24 mouse cellular contexts compared by ENCODE assay signal in the genomic region with DNA sequence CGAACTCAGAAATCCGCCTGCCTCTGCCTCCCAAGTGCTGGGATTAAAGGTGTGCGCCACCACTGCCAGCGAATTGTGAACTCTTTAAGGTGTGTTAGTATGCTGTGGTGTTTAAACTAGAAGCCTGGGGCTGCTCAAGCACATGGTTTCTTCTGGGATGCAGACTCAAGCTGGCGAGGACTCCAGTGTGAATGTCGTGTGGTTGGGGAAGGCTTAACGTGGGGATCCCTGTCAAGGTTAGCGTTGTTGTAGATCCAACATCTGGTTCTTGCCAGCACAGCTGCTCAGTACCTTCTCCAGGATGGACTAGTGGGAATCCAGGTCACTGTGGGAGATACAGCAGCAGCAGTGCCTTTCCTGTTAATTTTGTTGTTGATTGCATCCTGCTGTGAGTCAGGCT. TPM values are rescaled to one million over a fixed set of nuclear protein-coding genes. Genes with fewer than 3 reads are reported as not detected.
DNase-seq lines count a peak whose midpoint lies in the region.
"Had no signal": no experiment of that assay in that cellular context is flagged by ENCODE, and none has a peak within 500 bp of the region (broad histone marks: within the 10 kb centered on the region; RNA-seq: fewer than 3 reads in every experiment).

No protein-coding gene starts in this region.

- no peaks in the 10 kb centered on the region for H3K9me3 ChIP-seq in heart, embryonic 10.5 days
- H3K9me3 ChIP-seq: G1E had no signal

- DNase-seq in heart, adult 11 months = peak; percentile 51
- no peak for DNase-seq in heart, adult 9 months (ENCODE audit: low spot score in 2 of 2)
- DNase-seq in heart, embryonic 10.5 days (ENCODE audit: low spot score) = peak; percentile 63
- no peak for DNase-seq in heart, postnatal 10 days
- peak; percentile 22 for DNase-seq in R1 (ENCODE audit: low read depth, low spot score)
- no peak for DNase-seq in urinary bladder, postnatal 25 days (ENCODE audit: low spot score)
- DNase-seq: adrenal gland, adult 2 months; adrenal gland, adult 8-10 months; adrenal gland, postnatal 10 days; adrenal gland, postnatal 14 days; adrenal gland, postnatal 25 days; adrenal gland, postnatal 36 days; B cell, adult 2 months; cerebellum, adult 11 months; cerebellum, adult 11-12 months; cerebellum, adult 18-20 months; cerebellum, adult 2 months had no signal

- peaks cover 15% of the 10 kb centered on the region for H3K36me3 ChIP-seq in heart, embryonic 10.5 days
- H3K36me3 ChIP-seq: G1E had no signal

- 83% methylated on average over 8 of the region's 8 CpGs for WGBS in heart, embryonic 10.5 days

- no peak overlapping the region for H3K27ac ChIP-seq in heart, embryonic 10.5 days

- no peaks in the 10 kb centered on the region for H3K27me3 ChIP-seq in heart, embryonic 10.5 days (ENCODE audit: insufficient read depth, poor library complexity, severe bottlenecking)
- H3K27me3 ChIP-seq: CH12.LX had no signal

- no peak overlapping the region for H3K4me3 ChIP-seq in heart, embryonic 10.5 days

- intact Hi-C loops in heart, postnatal 10 days (cut with DNase I) = no loop called here

- H3K4me1 ChIP-seq in heart, embryonic 10.5 days = no peaks in the 10 kb centered on the region; the same call in 1 of the 2 replicates

RNA-seq across cellular contexts. Expression of gene B3galt5, which starts 3.6 kb away (rescaled TPM):
- 0.04 TPM in 1 of 2 replicates, not detected in the other for polyA plus RNA-seq in heart, embryonic 10.5 days (2016; fragmentation: Nextera tagmentation; extraction: Ambion mirVana)
- not detected for total RNA-seq in heart, postnatal 10 days (2021)
- total RNA-seq: adrenal gland, postnatal 14 days; ES-E14; MEL had no signal
- polyA plus RNA-seq: G1E, Patski had no signal

RNA-seq across cellular contexts. Expression of gene Sh3bgr, which starts 31.7 kb away (rescaled TPM):
- 465 and 713 TPM in 2 replicates for polyA plus RNA-seq in heart, embryonic 10.5 days (2016; fragmentation: Nextera tagmentation; extraction: Ambion mirVana)
- 100 to 1,000 TPM; 593 to 606 TPM for total RNA-seq in heart, postnatal 10 days (2021)
- total RNA-seq: G1E had no signal
- polyA plus RNA-seq: activated CD4-positive, CD25-positive, alpha-beta regulatory T cell, adult 4 months; CD4-positive, CD25-positive, alpha-beta regulatory T cell, adult 4 months; G1E had no signal

RNA-seq across cellular contexts. Expression of gene Lca5l, which starts 39.9 kb away (rescaled TPM):
- 1.3 TPM in 2 replicates for polyA plus RNA-seq in heart, embryonic 10.5 days (2016; fragmentation: Nextera tagmentation; extraction: Ambion mirVana)
- total RNA-seq in heart, postnatal 10 days (2021) = 1 to 10 TPM; 1.3 to 1.4 TPM
- polyA plus RNA-seq: CD4-positive, CD25-positive, alpha-beta regulatory T cell, adult 4 months; G1E had no signal

Comparison
In these comparisons a context has a peak if more than half of its experiments do, and no peak if none do; other contexts are left out.
1. DNase-seq: peak in heart, adult 11 months (single experiment), heart, embryonic 10.5 days (single experiment) and R1 (single experiment); none in heart, adult 9 months (0 of 2), heart, postnatal 10 days (0 of 2) and urinary bladder, postnatal 25 days (single experiment).